Mouse (Mus musculus) thymus, postnatal 14 days (tissue): ENCODE data around the gene Lrig3.

Source experiments
- DNase-seq: peaks from one replicate; pipeline ENCODE4 v3.0.0; 2021

Lrig3 gene

GRCm38 (mm10) chr10:125965968-125966480 lies at the start of gene Lrig3:
TSS of gene Lrig3 (plus strand) at chr10:125966168.
- peak; percentile 23 for DNase-seq

- DNase-seq = no peak
Observed at GRCm38 (mm10) chr10:125916781-125917180, 49.2 kb upstream of the Lrig3 start.

GRCm38 (mm10) chr10:125917436-125917871 lies 48.5 kb upstream of the Lrig3 start:
- no peak for DNase-seq

GRCm38 (mm10) chr10:125918994-125919393 lies 47.0 kb upstream of the Lrig3 start:
- DNase-seq = no peak

- no peak for DNase-seq
Observed at GRCm38 (mm10) chr10:125921654-125922446, 44.1 kb upstream of the Lrig3 start.

GRCm38 (mm10) chr10:125929961-125930360 lies 36.0 kb upstream of the Lrig3 start:
- DNase-seq = no peak

- DNase-seq = no peak
Observed at GRCm38 (mm10) chr10:125933388-125933787, 32.6 kb upstream of the Lrig3 start.

GRCm38 (mm10) chr10:125934095-125934494 lies 31.9 kb upstream of the Lrig3 start:
- DNase-seq = no peak

- DNase-seq = no peak
Observed at GRCm38 (mm10) chr10:125937517-125938497, 28.2 kb upstream of the Lrig3 start.

- no peak for DNase-seq
Observed at GRCm38 (mm10) chr10:125938528-125939402, 27.2 kb upstream of the Lrig3 start.

- DNase-seq = no peak
Observed at GRCm38 (mm10) chr10:125940316-125941059, 25.5 kb upstream of the Lrig3 start.

- DNase-seq = no peak
Observed at GRCm38 (mm10) chr10:125943098-125943497, 22.9 kb upstream of the Lrig3 start.

GRCm38 (mm10) chr10:125944762-125945504 lies 21.0 kb upstream of the Lrig3 start:
- no peak for DNase-seq

- no peak for DNase-seq
Observed at GRCm38 (mm10) chr10:125948842-125949474, 17.0 kb upstream of the Lrig3 start.

- no peak for DNase-seq
Observed at GRCm38 (mm10) chr10:125951633-125952032, 14.3 kb upstream of the Lrig3 start.

GRCm38 (mm10) chr10:125954343-125954742 lies 11.6 kb upstream of the Lrig3 start:
- DNase-seq = no peak

GRCm38 (mm10) chr10:125954747-125955530 lies 11.0 kb upstream of the Lrig3 start:
- no peak for DNase-seq

- no peak for DNase-seq
Observed at GRCm38 (mm10) chr10:125961411-125962107, 4.4 kb upstream of the Lrig3 start.

GRCm38 (mm10) chr10:125964709-125965108 lies 1.3 kb upstream of the Lrig3 start:
- DNase-seq = no peak
